Mouse (Mus musculus) lung, embryonic 14.5 days (tissue): ENCODE measurements around the gene Gak. TPM values are rescaled to one million over a fixed set of nuclear protein-coding genes. Genes with fewer than 3 reads are reported as not detected.

ENCODE experiments used
- ATAC-seq: fragments of 200-750 bp; cut with Nextera tagmentation; 2 replicates; pipeline ENCODE4 v1.8.0; 2017; ENCODE audit warnings: mild to moderate bottlenecking, moderate TSS enrichment, moderate library complexity; ENCODE audit not compliant: insufficient read depth
- DNase-seq: peaks from one replicate; pipeline ENCODE4 v3.0.0-alpha.2; 2015
- H3K27ac ChIP-seq: fragments of 300-500 bp; sonication (generic); 2 replicates; pipeline ENCODE4 v1.5.1; 2014; ENCODE audit warnings: low read depth, mild to moderate bottlenecking, moderate library complexity
- H3K27me3 ChIP-seq: fragments of 300-500 bp; sonication (generic); 2 replicates; pipeline ENCODE4 v1.6.1; 2014; ENCODE audit warnings: low read length, control low read depth; ENCODE audit not compliant: insufficient read depth
- H3K36me3 ChIP-seq: fragments of 300-500 bp; sonication (generic); 2 replicates; pipeline ENCODE4 v1.6.1; 2014; ENCODE audit warnings: control low read depth; ENCODE audit not compliant: insufficient read depth
- H3K4me1 ChIP-seq: fragments of 300-500 bp; sonication (generic); 2 replicates; pipeline ENCODE4 v1.6.1; 2014; ENCODE audit warnings: antibody characterized with exemption, control low read depth; ENCODE audit not compliant: insufficient read depth
- H3K4me2 ChIP-seq: fragments of 300-500 bp; sonication (generic); 2 replicates; pipeline ENCODE4 v1.6.1; 2014; ENCODE audit warnings: mild to moderate bottlenecking
- H3K4me3 ChIP-seq: fragments of 300-500 bp; sonication (generic); 2 replicates; pipeline ENCODE4 v1.5.1; 2014; ENCODE audit warnings: low read depth, low read length
- H3K9ac ChIP-seq: fragments of 300-500 bp; sonication (generic); 2 replicates; pipeline ENCODE4 v1.6.1; 2014
- H3K9me3 ChIP-seq: fragments of 300-500 bp; sonication (generic); 2 replicates; pipeline ENCODE4 v1.6.1; 2016; ENCODE audit warnings: low read depth, low read length, control low read depth
- CTCF ChIP-seq: IDR thresholded peaks from 2 replicates; pipeline ENCODE4 v1.5.1; 2016; ENCODE audit warnings: antibody characterized with exemption, low read depth
- WGBS: fragments of 180-500 bp; shearing (Covaris S2); extraction: QIAGEN DNeasy Blood & Tissue Kit; methylation state at CpG from one replicate; pipeline ENCODE4 v1.1.7; 2014; 5-methylcytosine and 5-hydroxymethylcytosine counted together
- polyA plus RNA-seq: library from polyadenylated mRNA; unstranded; fragments of >200 nt; fragmentation: Nextera tagmentation; extraction: Ambion mirVana; gene quantifications from 2 replicates; pipeline ENCODE4 v1.2.1, GENCODE M21; 2014

Gak gene
- polyA plus RNA-seq, 1 experiment from 2014 or later = 52.1 TPM

DNA sequence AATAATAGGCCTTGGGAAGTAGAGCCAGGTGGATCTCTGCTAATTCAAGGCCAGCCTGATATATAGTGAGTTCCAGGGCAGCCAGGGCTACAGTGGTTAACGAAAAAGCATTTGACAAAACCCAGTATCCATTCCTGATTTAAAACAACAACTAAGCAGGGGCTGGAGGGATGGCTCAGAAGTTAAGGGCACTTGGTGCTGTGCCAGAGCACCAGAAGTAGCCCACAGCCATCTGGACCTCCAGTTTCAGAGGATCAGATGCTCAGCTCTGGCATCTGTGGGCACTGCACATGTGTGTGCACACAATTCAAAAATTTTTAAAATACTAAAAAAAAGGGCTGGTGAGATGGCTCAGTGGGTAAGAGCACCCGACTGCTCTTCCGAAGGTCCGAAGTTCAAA, 4.1 kb upstream of the Gak start:
- no peaks in the 10 kb centered on the region for H3K9me3 ChIP-seq
- no peak overlapping the region for H3K27ac ChIP-seq
- 0 out of 2 replicates have a peak, but pooled peaks cover 5% of the 10 kb centered on the region for H3K36me3 ChIP-seq
- no peak for ATAC-seq
- 83% methylated on average over 4 of the region's 4 CpGs for WGBS
- no peak overlapping the region for H3K9ac ChIP-seq
- H3K4me2 ChIP-seq = no peak overlapping the region
- peaks cover 7% of the 10 kb centered on the region for H3K4me1 ChIP-seq
- no peak for DNase-seq
- H3K27me3 ChIP-seq = no peaks in the 10 kb centered on the region
- no peak overlapping the region for H3K4me3 ChIP-seq
- TF ChIP-seq CTCF = no peak

DNA sequence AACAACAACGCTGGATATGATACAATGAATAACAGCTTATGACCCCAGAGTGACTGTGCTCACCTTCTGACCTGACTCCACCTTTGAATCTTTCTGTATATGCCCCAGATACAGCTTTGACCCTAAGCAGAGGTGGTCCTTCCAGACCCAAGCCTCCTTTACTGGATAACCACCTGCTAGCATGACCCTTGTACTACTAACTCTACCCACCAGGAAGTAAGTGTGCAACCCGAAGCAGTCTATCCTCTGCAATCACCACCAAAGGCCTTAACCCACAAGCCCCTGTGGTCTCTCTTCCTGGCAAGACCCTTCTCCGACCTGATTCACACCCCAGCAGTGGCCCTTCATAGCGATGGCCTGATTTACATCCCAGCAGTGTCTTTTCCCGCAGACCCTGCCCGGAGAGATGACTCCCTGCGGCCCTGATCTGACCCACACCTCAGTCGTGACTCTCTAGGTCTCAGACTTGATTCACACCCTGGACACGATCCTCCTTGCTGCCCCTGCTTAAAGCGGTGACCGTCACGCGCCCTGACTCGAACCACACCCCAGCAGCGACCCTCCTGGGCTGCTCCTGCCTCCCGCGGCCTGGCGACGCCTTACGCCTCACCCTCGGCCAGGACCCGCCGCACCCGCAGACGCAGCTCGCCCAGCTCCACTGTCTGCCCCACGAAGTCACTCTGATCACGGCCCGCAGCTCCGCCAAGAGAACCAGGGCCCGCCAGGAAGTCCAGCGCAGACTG, 493 bp downstream of the Gak start:
- DNase-seq (no peak), ATAC-seq (peak; percentile 89)
- Histone ChIP-seq H3K4me3 (peak overlapping the region; percentile 77), H3K9ac (peak overlapping the region; percentile 93), H3K9me3 (no peaks in the 10 kb centered on the region), H3K4me2 (peak overlapping the region; percentile 62), H3K4me1 (peaks cover 9% of the 10 kb centered on the region), H3K27ac (peak overlapping the region; percentile 88), H3K27me3 (no peaks in the 10 kb centered on the region), H3K36me3 (peaks cover 10% of the 10 kb centered on the region)
- TF ChIP-seq CTCF = no peak
- 1% methylated on average over 32 of the region's 32 CpGs for WGBS

DNA sequence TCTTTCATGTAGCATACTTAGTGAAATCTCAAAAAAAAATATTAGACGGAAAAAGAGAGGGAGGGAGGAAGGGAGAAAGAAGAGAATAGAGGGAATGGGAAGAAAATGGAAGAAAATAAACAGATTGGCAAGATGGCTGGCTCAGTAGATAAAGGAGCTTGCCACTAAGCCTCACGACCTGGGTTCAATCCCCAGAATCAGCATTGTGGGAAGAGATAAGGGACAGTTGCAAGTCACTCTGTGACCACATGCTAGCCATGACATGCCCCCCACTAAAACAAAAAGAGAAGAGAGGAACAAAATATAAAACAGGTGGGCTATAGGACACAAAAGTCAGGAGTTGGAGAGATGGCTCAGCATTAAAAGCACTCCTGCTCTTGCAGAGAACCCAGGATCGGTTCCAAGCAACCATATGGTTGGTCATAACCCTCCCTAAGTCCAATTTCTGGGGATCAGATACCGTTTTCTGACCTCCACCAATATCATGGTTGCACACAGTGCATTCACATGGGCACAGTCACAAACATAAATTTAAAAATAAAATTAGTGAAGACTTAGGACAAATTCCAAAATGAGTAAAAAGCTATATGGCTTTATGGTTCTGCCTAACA, 3.4 kb downstream of the Gak start:
- Histone ChIP-seq H3K4me3 (no peak overlapping the region), H3K36me3 (peaks cover 38% of the 10 kb centered on the region), H3K27me3 (no peaks in the 10 kb centered on the region), H3K4me1 (peaks cover 9% of the 10 kb centered on the region), H3K4me2 (no peak overlapping the region), H3K9me3 (no peaks in the 10 kb centered on the region), H3K9ac (no peak overlapping the region), H3K27ac (no peak overlapping the region)
- WGBS = 80% methylated on average over 4 of the region's 4 CpGs
- no peak for DNase-seq
- ATAC-seq = no peak
- TF ChIP-seq CTCF = no peak

DNA sequence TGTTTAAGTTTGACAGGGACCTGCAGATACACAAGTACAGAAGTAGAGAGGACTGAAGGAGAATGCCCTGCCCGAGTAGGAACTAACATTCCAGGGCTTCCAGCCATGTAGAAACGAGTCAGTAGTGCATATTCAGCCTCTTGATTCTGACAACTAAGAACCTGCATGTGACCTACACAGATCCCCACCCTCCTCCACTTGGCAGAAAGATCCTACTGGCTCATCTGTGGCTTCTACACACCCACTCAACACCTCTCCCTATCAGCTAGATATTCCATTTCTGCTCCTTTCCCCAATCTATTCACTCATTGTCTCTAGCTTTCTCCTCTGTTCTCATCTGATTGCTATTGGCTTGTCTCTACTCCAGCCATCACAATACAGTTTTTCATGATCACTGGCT, 7.7 kb downstream of the Gak start:
- Histone ChIP-seq H3K4me1 (no peaks in the 10 kb centered on the region), H3K9ac (no peak overlapping the region), H3K27ac (no peak overlapping the region), H3K9me3 (no peaks in the 10 kb centered on the region), H3K36me3 (peaks cover 64% of the 10 kb centered on the region), H3K4me2 (no peak overlapping the region), H3K27me3 (no peaks in the 10 kb centered on the region), H3K4me3 (no peak overlapping the region)
- ATAC-seq (no peak), DNase-seq (no peak)
- 74% methylated on average over 2 of the region's 2 CpGs for WGBS
- TF ChIP-seq CTCF = no peak

DNA sequence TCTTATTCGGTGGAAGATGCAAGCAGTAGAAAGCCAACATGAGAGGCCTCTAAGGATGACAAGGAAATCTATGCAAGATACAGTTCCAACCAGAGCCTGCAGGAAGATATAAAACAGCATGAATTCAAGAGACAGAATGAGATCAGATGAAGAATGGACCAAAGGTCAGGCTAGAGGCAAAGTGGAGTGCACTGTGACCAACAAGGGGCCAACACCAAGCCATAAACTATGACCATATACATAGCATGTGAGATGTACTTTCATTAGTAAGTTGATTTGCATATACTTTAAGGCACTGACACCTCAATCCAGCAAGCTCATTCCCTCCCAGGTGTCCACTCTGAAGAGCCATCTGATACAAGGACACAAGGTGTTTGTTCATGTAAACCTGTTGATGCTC, 19.1 kb downstream of the Gak start:
- H3K4me2 ChIP-seq = no peak overlapping the region
- no peak overlapping the region for H3K27ac ChIP-seq
- no peak for TF ChIP-seq CTCF
- H3K4me3 ChIP-seq = no peak overlapping the region
- H3K27me3 ChIP-seq = no peaks in the 10 kb centered on the region
- H3K9ac ChIP-seq = no peak overlapping the region
- ATAC-seq (no peak), DNase-seq (no peak)
- WGBS = 89% methylated on average over 1 of the region's 1 CpGs
- peaks cover 93% of the 10 kb centered on the region for H3K36me3 ChIP-seq
- no peaks in the 10 kb centered on the region for H3K4me1 ChIP-seq
- H3K9me3 ChIP-seq = no peaks in the 10 kb centered on the region

DNA sequence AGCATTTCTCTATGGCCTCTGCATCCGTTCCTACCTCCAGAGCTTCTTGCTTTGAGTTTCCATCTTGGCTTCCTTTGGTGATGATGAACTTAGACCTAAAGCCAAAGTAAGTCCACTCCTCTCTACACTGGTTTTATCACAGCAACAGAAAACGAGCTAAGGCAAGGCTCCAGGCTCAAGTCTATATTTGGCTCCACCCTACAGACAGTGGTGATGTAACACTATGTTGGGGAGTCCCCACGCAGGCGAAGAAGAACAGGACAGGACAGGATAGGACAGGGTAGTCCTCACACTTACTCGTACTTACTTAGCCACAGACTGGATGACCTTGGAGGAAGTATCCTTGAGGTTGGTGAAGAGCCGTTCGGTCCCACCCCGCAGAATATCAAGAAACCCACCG, 27.0 kb downstream of the Gak start:
- H3K36me3 ChIP-seq = peaks cover 92% of the 10 kb centered on the region
- 86% methylated on average over 9 of the region's 9 CpGs for WGBS
- no peak overlapping the region for H3K4me3 ChIP-seq

DNA sequence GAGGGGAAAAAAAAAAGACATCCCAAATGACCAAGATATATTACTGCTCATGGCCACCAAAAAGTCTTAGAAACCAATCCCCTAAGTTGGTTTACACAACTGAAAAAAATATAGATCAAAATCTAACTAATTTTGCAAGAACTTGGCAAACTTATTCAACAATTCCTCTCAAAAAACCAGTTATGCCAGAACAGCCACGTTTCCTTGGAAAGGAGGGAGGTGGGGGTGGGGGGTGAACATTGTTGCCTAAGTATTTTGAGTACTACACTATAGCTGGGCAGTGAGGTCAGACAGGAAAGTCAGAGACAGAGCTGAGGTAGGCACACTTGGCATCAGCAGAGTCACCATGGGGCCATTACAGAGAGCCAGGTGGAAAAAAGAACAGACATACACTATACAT, 29.6 kb downstream of the Gak start:
- DNase-seq = peak; percentile 5
- Histone ChIP-seq H3K27me3 (no peaks in the 10 kb centered on the region), H3K4me1 (no peaks in the 10 kb centered on the region), H3K4me2 (no peak overlapping the region), H3K36me3 (peaks cover 91% of the 10 kb centered on the region), H3K9me3 (no peaks in the 10 kb centered on the region), H3K9ac (no peak overlapping the region), H3K27ac (no peak overlapping the region), H3K4me3 (no peak overlapping the region)
- TF ChIP-seq CTCF = no peak
- ATAC-seq = no peak
- 47% methylated on average over 1 of the region's 1 CpGs for WGBS

More for the DNA sequence above, 27.0 kb downstream of the Gak start:
- no peaks in the 10 kb centered on the region for H3K27me3 ChIP-seq
- no peak overlapping the region for H3K27ac ChIP-seq
- no peak overlapping the region for H3K4me2 ChIP-seq
- no peaks in the 10 kb centered on the region for H3K4me1 ChIP-seq
- TF ChIP-seq CTCF = no peak
- DNase-seq = no peak
- no peaks in the 10 kb centered on the region for H3K9me3 ChIP-seq
- ATAC-seq = no peak
- H3K9ac ChIP-seq = no peak overlapping the region
